Mouse (Mus musculus): ENCODE results near the gene Adam8.

- no peak for TF ChIP-seq CTCF (IDR thresholded peaks at IDR 0.05; ENCODE audit: control insufficient read depth, insufficient read depth, low read length)
- no peak for TF ChIP-seq POLR2A (IDR thresholded peaks at IDR 0.05; ENCODE audit: borderline replicate concordance, control insufficient read depth, low read depth, low read length)
Observed at GRCm38 (mm10) chr7:139968428-139968827, 23.9 kb downstream of the Adam8 start.

Measured in bone marrow, adult 2 months (tissue).